Mouse (Mus musculus): ENCODE data around the gene 0610010K14Rik.
A peak's percentile ranks its signal among the peaks of the same experiment; 100 is the strongest.

Gene 0610010K14Rik

GRCm38 (mm10) chr11:70237457-70238167 is at the start of gene 0610010K14Rik:
Gene 0610010K14Rik (minus strand): TSS chr11:70237914.
- peak; percentile 96 for DNase-seq

- no peak for DNase-seq
Measured at GRCm38 (mm10) chr11:70285686-70286085, 48.0 kb upstream of the 0610010K14Rik start.

DNA sequence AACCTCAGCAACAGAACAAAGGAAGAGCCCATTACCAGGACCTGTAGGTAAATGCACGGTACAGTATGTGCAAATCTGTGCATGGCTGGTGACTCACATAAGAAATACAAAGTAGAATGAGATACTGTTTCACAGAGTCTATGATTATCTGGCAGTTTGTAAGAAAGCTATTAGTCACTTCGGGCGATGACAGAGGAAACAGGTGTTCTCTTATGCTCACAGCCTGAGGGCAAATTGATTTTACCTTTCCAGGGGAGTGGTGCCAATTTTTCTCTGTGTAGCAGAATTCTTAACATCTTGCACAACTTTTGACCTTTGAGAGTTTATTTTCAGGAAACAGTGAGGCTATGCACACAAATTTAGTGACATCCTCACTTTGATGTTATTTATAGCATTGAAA is 47.0 kb upstream of the 0610010K14Rik start:
- no peak for DNase-seq

- peak; percentile 35 to 67 for DNase-seq
Measured at GRCm38 (mm10) chr11:70283666-70284065, 46.0 kb upstream of the 0610010K14Rik start.

- peak in 1 of 2 experiments; percentile 13 for DNase-seq
Measured at GRCm38 (mm10) chr11:70280441-70280840, 42.7 kb upstream of the 0610010K14Rik start.

DNA sequence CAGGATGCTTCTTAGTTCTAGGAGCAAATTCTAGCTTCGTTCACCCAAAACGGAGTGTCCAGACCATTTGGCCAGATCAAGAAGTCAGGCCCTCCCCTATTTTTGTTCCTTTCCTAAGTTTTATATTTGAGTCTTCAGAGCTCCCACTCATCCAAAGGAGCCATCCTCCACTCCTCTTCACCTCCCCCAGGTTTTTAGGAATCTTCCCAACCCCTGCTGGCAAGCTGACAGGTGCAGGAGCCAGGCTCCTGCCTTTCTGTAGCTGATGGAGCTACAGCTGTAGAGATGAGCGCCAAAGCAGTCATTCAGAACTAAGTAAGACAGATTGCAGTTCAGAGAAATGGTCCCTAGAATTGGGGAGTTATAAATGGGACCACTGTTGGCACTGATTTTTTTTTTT is 41.2 kb upstream of the 0610010K14Rik start:
- DNase-seq, result no peak

GRCm38 (mm10) chr11:70271641-70272040 is 33.9 kb upstream of the 0610010K14Rik start:
- DNase-seq, result no peak

DNA sequence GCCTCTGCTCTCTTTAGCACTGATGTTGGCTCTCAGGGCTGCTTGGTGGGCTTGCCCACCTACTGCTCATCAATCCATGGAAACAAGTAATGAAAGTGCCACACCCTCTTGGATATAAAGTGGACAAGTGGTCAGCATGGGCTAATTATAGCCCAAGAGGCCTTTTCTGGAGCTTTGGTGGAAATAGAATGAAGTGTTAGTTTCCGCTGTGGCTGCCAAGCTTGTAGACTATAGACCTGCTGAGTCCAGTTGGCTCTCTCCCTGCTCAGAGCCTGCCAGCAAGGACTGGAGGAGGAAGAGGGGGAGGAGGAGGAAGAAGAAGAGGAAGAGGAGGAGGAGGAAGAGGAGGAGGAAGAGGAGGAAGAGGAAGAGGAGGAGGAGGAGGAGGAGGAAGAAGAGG is 28.7 kb upstream of the 0610010K14Rik start:
- peak in 1 of 2 experiments; percentile 29 for DNase-seq

DNA sequence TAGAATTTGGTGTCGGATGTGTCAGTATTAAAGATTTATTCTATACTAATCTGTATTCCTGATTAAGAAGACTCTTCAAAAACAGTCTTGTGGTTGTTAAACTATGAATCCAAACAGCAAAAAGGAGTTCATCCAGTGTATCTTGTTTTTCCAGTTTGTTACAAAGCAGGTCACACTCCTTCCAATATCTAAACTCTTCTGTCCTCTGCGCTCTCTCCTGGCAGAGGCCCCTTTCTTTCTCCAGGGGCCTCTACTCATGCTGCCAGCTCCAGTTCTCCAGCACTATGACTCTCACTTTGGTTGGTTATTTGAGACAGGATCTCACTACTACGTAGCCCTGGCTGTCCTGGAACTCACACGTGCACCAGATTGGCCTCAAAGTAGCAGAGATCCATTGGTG is 28.1 kb upstream of the 0610010K14Rik start:
- DNase-seq, result no peak

DNA sequence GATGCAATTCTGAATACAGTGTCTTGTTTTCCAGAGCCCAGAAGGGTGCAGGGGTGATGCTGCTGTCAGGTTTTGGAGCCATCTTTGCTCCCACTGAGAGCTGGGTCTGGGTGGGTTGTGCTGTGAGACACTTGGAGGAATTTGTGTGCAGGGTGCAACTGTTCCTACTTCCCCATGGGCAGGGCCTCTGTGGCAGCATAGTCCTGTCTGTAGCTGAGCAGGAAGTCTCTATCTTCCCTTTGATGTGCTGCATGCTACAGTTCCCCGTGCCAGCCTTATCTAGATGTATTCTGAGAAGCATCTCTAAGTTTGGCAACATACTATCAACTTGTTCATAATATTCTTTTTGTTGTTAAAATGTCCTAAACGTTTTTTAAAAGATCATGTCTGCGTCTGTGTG is 27.5 kb upstream of the 0610010K14Rik start:
- no peak for DNase-seq

DNA sequence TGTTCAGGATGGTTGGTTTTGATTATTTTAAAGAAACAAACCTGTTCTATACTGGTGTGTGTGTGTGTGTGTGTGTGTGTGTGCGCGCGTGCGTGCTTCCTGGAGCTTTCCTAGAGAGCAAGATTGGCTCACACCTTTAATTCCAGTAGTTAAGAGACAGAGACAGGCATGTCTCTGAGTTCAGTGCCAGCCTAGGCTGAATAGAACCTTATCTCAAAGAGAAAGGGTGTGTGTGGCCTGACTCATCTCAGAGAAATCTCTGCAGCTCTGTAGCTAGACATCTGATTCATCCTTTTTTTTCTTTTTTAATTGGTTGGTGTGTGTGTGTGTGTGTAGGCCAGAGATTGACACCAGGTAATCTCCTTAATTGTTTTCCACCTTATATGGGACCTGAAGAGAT is 21.3 kb upstream of the 0610010K14Rik start:
- no peak for DNase-seq

- peak; percentile 51 to 59 for DNase-seq
Measured at GRCm38 (mm10) chr11:70254931-70255531, 17.3 kb upstream of the 0610010K14Rik start, which contains the start of gene Alox12. Gene Alox12 (minus strand): TSS chr11:70255353.

DNA sequence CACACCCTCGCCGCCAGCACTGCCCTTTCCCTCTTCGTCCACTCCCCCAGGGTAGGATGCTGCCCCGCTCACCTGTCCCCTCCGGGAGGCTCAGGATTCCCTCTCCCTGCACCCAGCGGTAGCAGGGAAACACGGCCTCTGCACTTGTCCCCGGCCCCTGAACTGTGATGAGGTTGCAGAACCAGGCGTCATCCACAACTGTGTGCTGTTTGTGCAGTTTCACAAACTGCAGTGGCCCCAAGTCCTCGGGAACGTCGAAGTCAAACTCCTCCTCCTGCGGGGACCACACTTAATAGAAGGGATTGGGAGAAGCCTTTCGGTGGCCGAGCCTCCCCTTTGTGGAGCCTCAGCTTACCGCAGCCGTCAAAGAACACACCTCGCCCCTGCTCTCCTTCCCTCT is 16.6 kb upstream of the 0610010K14Rik start:
- DNase-seq, result no peak

DNA sequence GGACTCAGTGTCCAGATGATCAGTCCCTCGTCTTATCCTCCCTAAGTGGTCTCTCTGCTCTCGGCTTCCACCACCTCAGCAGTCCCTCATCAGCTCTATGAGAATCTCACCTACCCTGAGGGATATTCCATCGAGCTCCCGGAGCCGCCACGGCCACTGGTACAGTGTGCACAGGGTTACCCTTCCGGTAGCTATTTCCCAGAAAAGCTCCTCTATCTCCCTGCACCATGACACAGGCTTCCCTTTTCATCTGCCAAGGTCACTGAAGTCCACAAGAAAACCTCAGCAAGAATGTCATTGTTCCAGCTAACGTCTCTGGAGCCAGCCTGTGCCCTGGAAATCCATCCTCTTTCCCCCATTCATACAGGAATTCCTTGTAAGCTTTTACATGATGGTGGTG is 14.1 kb upstream of the 0610010K14Rik start:
- no peak for DNase-seq

DNA sequence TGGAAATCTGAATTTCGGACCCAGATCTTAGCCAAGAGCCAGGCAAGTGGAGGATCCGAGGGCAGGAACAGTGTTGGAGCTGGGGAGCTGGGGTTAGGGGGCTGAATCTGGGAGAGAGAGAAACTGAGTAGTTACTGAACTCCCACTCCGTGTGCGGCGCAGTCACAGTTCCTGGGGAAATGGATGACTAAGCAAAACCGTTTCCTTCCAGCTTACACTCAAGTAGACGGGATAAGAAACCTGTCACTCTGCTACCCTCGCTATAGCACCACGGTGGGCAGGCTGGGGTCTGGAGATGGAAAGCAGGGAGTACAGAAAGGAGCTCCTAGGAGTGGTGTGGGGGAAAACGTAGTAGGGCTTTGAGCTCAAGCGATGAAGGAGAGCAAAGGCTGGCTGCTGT is 12.4 kb upstream of the 0610010K14Rik start:
- no peak for DNase-seq

- peak in 1 of 2 experiments; percentile 75 for DNase-seq
Measured at GRCm38 (mm10) chr11:70247136-70247845, 9.6 kb upstream of the 0610010K14Rik start.

DNA sequence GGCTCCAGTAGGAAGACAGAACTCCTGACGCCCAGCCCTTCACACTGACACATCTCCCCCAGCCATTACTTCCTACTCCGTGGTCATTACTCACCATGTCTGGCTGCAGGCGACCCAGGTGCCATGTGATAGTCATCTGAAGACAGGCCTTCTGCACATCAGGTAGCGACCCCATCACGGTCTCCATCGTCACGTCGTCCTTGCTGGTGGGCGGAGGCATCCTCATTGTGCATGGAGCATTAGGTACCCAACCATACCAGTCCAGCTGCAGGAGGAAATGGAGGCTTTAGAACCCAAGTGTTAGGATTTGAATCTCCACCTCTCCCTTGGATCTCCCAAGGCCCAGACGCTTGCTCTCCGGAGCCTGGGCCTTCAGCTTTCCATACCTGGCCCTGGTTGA is 4.9 kb upstream of the 0610010K14Rik start:
- no peak for DNase-seq

- DNase-seq, result peak; percentile 85 to 88
Measured at GRCm38 (mm10) chr11:70239541-70240279, 2.0 kb upstream of the 0610010K14Rik start, which contains the start of the genes Gm21988 and Rnasek. Gene Gm21988 (minus strand): TSS chr11:70239830. Gene Rnasek (minus strand): TSS chr11:70239842.

DNA sequence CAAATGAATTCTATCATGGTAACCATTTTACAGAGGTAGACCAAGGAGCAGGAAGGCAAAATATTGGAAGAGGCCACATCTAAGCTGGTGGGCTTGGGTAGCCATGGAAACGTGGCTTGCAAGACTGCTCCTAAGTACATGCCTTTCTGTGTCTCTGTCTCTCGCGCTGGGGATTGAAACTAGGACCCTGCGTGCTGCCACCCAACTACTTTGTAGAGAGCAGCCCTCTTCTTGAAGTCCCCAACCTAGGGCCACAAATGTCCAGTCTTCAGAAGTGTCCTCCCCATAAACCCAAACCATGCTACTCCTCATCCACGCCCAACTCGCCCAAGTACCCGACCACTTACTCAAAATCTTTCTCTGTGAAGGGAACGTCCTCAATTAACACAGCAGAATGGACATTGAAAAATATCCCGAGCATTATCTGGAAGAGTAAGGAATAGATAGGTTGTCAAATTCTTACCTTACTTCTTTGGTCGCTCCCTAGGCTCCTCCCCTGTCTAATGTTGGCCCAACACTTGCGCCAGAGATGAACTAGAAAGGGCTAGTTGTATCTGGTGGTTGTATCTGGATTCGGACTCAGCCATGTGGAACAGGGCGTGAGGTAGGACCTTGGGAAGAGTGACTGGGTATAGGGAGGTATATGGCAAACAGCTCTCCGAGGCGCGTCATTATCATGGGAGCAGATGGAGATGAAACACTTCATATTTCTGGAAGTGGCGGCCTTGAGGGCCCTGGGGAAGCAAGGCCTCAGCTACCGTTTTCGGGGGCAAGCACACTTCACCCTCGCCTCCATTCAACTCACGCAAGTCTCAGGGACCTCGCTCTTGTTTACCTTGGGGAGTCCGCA is 1.1 kb upstream of the 0610010K14Rik start:
- DNase-seq, result no peak

DNA sequence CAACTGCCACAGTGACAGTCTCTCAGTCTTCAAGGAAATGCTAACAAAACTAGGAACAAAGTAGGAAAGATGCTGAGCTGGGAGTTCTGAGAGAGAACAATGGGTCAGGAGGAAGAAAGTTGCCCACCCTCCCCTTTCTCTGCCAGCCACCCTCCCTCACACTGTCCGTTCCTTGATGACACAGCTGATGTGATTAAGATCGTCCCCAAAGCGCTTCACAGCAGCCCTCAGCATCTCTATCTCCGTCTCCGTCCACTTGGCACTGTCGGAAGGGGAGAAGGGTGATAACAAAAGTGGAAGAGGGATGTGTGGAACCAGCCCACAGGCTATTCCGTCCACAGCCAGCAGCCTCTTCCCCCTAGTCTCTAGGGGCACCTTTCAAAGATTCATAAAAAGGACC is 997 bp downstream of the 0610010K14Rik start:
- no peak for DNase-seq

GRCm38 (mm10) chr11:70235254-70235900 is 2.3 kb downstream of the 0610010K14Rik start:
- DNase-seq, result peak in 1 of 2 experiments; percentile 62

All from kidney, adult 8-10 months (tissue).